Mouse (Mus musculus) right cerebral cortex, postnatal 36 days (tissue): Measurements from ENCODE around the gene Mef2d.

Source experiments
- DNase-seq, 2 experiments: peaks; one replicate each; pipeline ENCODE4 v3.0.0; 2022; ENCODE audit warnings: low spot score in 2 of 2, mixed read lengths in 1 of 2

Mef2d gene

GRCm38 (mm10) chr3:88137821-88138220 lies 4.4 kb upstream of the Mef2d start:
- no peak for DNase-seq

- DNase-seq: peak; percentile 95 to 97
These were observed 3.6 kb upstream of the Mef2d start for GRCm38 (mm10) chr3:88138336-88139242.

GRCm38 (mm10) chr3:88139243-88140177 lies 2.7 kb upstream of the Mef2d start:
- no peak for DNase-seq

- DNase-seq: no peak
These were observed 1.8 kb upstream of the Mef2d start for GRCm38 (mm10) chr3:88140178-88140902.

GRCm38 (mm10) chr3:88140903-88141430 lies 1.2 kb upstream of the Mef2d start:
- DNase-seq: no peak

- DNase-seq: no peak
These were observed 759 bp upstream of the Mef2d start for GRCm38 (mm10) chr3:88141439-88141786.

GRCm38 (mm10) chr3:88142546-88142915 lies 359 bp downstream of the Mef2d start:
- no peak for DNase-seq

GRCm38 (mm10) chr3:88142916-88143771 lies 972 bp downstream of the Mef2d start:
- no peak for DNase-seq

GRCm38 (mm10) chr3:88143961-88144486 lies 1.9 kb downstream of the Mef2d start:
- DNase-seq: no peak

- DNase-seq: no peak
These were observed 2.7 kb downstream of the Mef2d start for GRCm38 (mm10) chr3:88144648-88145410.

GRCm38 (mm10) chr3:88145411-88145782 lies 3.2 kb downstream of the Mef2d start:
- no peak for DNase-seq

GRCm38 (mm10) chr3:88145952-88146351 lies 3.8 kb downstream of the Mef2d start:
- no peak for DNase-seq

GRCm38 (mm10) chr3:88146376-88147112 lies 4.4 kb downstream of the Mef2d start:
- DNase-seq: no peak

GRCm38 (mm10) chr3:88147444-88147843 lies 5.3 kb downstream of the Mef2d start:
- no peak for DNase-seq

- no peak for DNase-seq
These were observed 5.7 kb downstream of the Mef2d start for GRCm38 (mm10) chr3:88147866-88148265.

- no peak for DNase-seq
These were observed 6.2 kb downstream of the Mef2d start for GRCm38 (mm10) chr3:88148354-88148753.

GRCm38 (mm10) chr3:88148776-88149509 lies 6.8 kb downstream of the Mef2d start:
- no peak for DNase-seq

- DNase-seq: no peak
These were observed 7.4 kb downstream of the Mef2d start for GRCm38 (mm10) chr3:88149510-88149974.
